Mouse (Mus musculus): ENCODE data around the gene Zkscan16.
A peak's percentile ranks its signal among the peaks of the same experiment; 100 is the strongest.

Zkscan16 gene

GRCm38 (mm10) chr4:58943420-58944205 is at the start of gene Zkscan16:
Gene Zkscan16 (plus strand): TSS chr4:58943628.
- peak; percentile 83 for DNase-seq (ENCODE audit: low spot score)

- no peak for DNase-seq (ENCODE audit: low spot score)
These were observed 49.0 kb upstream of the Zkscan16 start for GRCm38 (mm10) chr4:58894399-58894798.

GRCm38 (mm10) chr4:58897436-58897835 is 46.0 kb upstream of the Zkscan16 start:
- DNase-seq (ENCODE audit: low spot score), result no peak

- DNase-seq (ENCODE audit: low spot score), result no peak
These were observed 45.1 kb upstream of the Zkscan16 start for GRCm38 (mm10) chr4:58898318-58898717.

GRCm38 (mm10) chr4:58907453-58907852 is 36.0 kb upstream of the Zkscan16 start:
- no peak for DNase-seq (ENCODE audit: low spot score)

GRCm38 (mm10) chr4:58910175-58911068 is 33.0 kb upstream of the Zkscan16 start:
- DNase-seq (ENCODE audit: low spot score), result no peak

GRCm38 (mm10) chr4:58911069-58911830 is 32.2 kb upstream of the Zkscan16 start:
- peak; percentile 68 for DNase-seq (ENCODE audit: low spot score)

- DNase-seq (ENCODE audit: low spot score), result peak; percentile 68
These were observed 31.4 kb upstream of the Zkscan16 start for GRCm38 (mm10) chr4:58911831-58912628.

- DNase-seq (ENCODE audit: low spot score), result peak; percentile 84
These were observed 30.6 kb upstream of the Zkscan16 start, which contains the start of gene Ecpas for GRCm38 (mm10) chr4:58912629-58913335. Gene Ecpas (minus strand): TSS chr4:58912749.

GRCm38 (mm10) chr4:58913336-58914026 is 29.9 kb upstream of the Zkscan16 start:
- DNase-seq (ENCODE audit: low spot score), result no peak

GRCm38 (mm10) chr4:58915081-58915826 is 28.2 kb upstream of the Zkscan16 start:
- no peak for DNase-seq (ENCODE audit: low spot score)

GRCm38 (mm10) chr4:58923933-58924332 is 19.5 kb upstream of the Zkscan16 start:
- no peak for DNase-seq (ENCODE audit: low spot score)

GRCm38 (mm10) chr4:58925664-58926063 is 17.8 kb upstream of the Zkscan16 start:
- DNase-seq (ENCODE audit: low spot score), result no peak

GRCm38 (mm10) chr4:58926120-58926519 is 17.3 kb upstream of the Zkscan16 start:
- DNase-seq (ENCODE audit: low spot score), result no peak

- no peak for DNase-seq (ENCODE audit: low spot score)
These were observed 15.8 kb upstream of the Zkscan16 start for GRCm38 (mm10) chr4:58927661-58928060.

GRCm38 (mm10) chr4:58932541-58932940 is 10.9 kb upstream of the Zkscan16 start:
- DNase-seq (ENCODE audit: low spot score), result no peak

- no peak for DNase-seq (ENCODE audit: low spot score)
These were observed 9.1 kb upstream of the Zkscan16 start for GRCm38 (mm10) chr4:58934308-58934707.

GRCm38 (mm10) chr4:58934746-58935476 is 8.5 kb upstream of the Zkscan16 start:
- peak; percentile 36 for DNase-seq (ENCODE audit: low spot score)

GRCm38 (mm10) chr4:58935846-58936245 is 7.6 kb upstream of the Zkscan16 start:
- no peak for DNase-seq (ENCODE audit: low spot score)

All from ovary, postnatal 36 days (tissue).